Mouse (Mus musculus) CD4-positive, CD25-positive, alpha-beta regulatory T cell, adult 2 months (primary cell): ENCODE results near the gene Ccdc130.

Source experiments
- DNase-seq: peaks from one replicate; pipeline ENCODE4 v3.0.0-alpha.2; 2012; ENCODE audit warnings: low read depth, low spot score

Gene Ccdc130

DNA sequence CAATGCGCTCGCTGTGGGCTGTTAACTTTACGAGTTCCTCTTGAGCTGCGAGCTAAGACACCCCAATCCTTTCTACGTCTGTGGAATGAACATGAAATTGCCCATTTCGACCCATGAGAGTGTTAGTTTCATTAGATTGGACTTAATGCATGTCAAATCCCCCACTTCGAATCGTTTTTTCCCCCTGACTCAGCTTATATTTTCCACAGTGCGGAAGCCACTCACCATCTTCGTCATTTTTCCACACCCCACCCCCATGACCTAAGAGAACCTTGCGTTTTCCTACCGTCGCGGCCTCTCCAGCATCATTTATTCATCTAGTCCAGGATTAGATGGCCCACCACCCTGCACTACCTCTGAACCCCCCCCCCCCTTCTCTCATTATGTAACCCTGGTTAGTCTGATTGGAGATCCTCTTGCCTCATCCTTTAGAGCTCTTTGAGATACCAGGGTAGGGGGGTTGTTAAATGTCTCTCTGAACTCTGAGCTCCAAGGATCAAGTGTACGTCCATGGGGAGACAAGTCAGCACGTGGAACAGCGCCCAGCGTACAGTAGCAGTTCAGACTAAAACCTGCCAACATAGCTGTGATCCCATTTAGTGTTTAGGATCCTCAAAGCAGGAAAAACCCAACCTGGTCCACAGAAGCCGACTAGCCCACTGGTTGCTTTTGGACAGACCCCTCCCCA is 32.5 kb downstream of the Ccdc130 start:
- DNase-seq, result peak; percentile 68

DNA sequence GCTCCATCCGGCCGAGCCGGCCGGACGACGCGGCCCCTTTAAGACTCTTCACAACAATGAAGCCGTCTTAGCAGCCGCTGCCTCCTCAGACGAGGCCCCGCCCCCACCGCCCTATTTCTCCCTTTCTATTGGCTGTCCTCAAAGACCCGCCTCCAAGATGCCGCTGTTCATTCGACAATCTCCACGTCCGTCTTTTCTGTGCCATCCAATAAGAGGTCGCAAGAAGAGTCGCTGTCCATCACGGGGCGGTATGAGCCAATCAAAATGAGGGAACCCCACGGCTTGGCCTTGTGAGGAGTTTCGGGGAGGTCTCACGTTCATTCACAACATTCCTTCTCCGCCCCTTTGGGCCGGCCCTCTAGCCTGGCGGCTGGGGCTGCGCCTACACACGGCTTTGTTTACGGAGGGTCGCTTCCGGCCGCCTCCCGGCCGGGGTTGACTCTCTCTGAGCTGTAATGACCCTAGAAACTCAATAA is 33.1 kb downstream of the Ccdc130 start, which contains the start of gene Zswim4:
Gene Zswim4, minus strand, starts transcription at position 58 of the 476 bp plus-strand sequence.
- DNase-seq, result peak; percentile 98

DNA sequence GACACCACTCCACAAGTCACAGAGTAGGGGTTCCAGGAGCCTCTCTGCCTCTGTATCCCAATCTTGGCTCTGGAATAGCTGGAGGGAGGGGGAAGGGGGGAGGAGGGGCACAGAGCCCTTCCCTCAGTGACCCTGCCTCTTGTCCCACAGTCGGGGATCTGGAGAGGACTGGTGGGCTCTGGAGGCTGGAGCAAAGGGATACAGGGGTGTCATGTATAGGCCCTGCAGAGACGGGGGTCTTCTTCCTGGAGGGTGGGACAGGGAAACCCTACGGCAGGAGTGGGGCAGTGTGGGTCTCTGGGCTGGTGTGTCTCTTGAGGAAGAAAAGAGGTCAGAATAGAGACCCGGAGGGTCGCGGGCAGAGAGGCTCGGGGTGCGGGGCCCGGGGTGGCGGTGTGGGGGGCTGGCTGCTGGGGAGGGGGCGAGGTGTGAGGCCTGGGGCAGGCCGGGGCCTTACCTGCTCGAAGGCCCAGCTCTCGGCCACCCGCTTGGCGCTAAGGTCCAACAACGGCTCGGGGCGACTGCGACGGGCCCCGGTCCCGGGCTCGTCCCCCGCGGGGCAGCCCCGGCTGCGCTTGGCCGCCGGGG is 33.7 kb downstream of the Ccdc130 start:
- DNase-seq, result no peak

DNA sequence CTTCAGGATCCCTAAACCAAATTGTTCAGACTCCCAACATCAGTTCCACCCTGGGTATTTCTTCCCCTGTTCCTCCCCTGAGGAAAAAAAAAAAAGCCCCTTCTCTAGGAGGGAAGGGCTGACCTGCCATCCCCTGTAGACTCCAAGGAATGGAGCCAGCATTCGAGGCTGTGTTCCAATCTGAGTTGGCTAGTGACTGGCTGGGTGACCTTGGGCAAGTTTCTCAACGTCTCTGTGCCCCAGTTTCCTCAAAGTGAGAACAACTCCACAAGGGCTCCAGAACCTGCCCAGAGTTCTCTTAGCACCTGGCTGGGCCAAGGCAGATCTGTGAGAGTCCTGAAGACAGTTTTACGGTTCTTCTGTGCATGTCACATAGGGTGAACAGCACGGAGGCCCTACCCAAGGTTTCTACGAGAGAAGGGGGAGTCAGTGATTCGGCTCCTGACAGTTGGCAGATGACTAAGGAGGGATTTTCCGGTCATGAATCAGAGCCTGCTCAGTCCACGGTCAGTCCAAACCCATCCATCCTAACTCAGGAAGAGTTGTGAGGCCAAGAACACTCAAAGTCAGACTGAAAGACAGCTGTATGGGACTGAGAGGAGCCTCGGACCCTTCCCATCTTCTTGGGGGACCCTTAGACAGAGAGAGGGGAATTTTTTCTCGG is 34.3 kb downstream of the Ccdc130 start:
- peak; percentile 39 for DNase-seq

DNA sequence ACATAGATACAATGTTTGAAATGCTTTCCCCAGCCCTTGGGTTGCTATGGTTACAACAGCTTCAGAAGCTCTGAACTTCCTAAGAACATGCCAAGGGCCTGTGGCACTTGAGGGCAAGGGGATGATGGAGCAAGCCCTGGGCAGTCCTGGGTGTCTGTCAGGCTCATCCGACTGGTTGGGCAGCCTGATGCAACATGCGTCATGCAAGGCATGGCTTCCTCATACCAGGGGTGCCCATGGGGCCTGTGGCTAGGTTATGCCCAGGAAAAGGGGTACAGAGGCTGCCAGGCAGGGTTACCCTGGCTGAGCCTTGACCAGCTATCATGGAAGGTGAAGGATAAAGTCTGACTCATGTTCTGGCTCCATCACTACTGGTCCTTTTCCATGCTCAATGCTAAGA is 37.1 kb downstream of the Ccdc130 start:
- DNase-seq, result no peak

DNA sequence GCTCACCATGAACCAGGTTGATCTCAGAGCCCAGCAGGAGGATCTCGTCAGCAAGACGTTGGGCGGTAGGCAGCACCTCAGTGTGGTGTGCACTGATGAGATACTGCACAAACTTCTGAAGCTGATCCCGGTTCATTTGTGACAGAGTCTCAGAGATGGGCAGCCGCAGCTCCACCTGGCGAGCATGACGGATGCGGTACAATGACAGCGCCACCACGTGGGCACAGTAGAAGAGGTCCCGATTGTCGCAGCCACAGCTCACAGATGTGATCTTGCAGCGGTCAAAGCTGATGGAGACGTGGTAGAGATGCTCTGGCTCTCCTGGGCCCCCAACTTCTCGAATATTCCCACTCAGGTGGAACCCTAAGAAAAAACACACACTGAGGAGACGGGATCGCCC is 39.4 kb downstream of the Ccdc130 start:
- peak; percentile 54 for DNase-seq

DNA sequence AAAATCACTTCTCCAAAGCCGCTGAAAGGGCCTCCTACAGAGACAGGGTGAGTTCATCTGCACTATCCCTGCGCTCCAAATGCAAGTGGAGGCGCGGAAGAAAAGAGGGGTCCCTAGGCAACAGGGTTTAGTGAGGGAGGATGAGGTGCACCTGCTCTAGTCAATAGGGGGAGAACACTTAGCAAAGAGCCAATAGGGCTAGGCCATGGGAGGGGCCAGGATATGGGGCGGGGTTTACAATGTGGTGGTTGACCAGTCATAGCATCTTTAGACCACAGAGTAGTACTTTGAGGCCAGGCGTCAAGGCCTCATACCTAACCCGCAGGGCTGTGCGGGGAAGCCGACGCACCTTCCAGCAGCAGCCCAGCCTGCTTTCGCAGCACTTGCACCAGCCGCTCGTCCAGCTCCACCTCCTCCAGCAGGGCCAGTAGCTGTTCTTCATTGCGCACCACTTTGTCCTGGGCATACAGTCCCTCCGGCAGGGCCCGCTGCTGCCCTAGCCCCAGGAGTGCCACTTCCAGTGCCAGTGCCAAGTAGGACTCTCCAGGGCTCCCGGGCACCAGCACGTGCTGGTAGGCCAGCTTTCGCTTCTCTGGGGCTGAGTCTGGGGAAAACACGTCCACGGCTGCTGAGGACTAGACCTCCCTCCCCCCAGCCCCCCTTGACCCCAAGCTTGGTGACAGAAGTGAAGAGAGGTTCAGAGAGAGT is 46.7 kb downstream of the Ccdc130 start:
- no peak for DNase-seq

DNA sequence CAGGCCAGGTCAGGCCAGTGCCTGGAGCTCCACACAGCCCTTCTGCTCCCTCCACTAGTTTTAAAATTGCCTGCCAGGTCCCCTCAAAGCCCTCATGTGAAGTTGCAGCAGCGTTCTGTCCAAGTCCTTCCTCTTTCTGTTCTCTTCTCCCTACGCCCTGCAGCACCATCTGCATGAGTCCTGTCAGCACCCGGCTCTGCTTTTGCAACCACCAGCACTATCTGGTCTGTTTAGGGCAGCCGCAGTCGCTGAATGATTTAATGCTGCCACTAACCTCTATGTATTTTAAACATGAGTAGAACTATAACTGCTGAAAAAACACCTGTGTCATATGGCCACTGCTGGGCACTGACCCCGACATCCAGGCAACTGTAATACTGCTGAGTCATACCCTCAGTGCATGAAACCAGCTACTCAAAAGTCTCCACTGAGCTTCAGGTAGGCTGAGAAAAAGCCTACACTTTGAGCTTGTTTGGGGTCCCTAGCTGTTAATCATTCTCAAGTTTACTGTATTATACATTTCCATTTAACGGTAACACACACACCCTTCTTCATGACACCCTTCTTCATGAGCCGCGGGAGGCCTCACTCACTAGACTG is 47.5 kb downstream of the Ccdc130 start:
- no peak for DNase-seq

DNA sequence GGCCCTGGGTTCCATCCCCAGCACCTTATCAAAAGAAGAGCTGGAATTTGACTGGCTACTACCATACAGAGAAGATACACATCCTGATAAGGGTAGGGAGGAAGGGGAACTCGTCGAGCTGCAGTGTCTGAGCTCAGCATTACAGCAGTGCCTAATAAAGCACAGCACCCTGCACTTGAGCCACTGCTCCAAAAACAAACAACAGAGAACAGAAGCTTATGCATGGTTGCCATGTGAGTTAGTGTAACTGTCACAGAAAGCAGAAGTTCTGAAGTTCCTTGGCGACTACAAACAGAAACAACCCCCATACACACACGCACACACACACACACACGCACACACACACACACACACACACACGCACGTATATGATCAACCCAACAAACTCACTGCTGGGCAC is 50.1 kb downstream of the Ccdc130 start:
- no peak for DNase-seq

DNA sequence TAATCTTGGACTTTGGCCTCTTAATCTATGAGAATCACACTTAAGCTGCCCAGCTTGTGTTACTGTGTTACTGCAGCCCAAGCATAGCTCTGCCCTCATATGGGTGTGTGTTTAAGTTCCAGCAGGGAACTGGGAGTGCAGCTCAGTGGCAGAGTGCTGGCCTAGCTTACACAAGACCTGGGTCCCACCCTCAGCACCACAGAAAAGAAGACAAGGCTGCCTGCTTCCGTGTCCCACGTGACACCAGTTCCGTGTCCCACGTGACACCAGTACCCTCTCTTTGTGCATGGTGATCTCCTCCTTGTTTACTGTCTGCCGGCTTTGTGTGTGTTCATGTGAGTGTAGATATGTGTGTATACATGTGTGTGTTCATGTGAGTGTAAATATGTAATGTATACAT is 52.0 kb downstream of the Ccdc130 start:
- no peak for DNase-seq

DNA sequence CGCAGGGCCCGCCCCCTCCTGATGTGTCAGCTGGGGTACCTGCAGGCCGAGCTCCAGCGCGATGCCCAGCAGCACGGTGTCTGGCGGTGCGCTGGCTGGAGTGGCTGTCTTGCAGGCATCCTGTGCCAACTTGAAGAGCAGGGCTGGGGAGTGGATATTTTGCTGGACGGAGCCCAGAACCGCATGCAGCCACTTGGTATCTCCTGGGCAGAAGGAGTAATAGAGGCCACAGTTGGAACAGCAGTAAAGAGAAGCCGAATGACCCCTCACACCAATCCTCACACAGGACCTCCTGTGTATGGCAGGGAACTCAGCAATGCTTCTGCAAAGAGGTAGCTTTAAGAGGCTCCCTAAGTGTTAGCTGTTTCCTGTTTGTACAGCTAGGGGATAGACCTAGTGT is 53.0 kb downstream of the Ccdc130 start:
- no peak for DNase-seq

DNA sequence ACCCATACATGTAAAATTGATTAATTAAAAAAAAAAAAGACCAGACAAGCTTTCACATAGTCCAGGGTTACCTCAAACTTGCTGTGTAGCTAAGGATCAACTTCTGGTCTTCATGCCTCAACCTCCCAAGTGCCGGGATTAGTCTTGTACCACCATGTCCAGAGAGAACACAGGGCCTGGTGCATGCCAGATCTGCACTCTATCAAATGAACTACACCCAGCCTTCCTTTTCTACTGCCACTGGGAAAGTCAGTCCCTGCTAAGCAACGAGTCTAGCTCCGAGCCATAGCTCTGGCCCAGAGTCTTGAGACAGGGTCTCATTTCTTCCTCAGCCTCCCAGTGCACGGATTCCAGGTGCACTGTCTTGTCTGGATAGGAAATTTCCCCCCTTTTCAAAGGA is 56.9 kb downstream of the Ccdc130 start:
- no peak for DNase-seq

DNA sequence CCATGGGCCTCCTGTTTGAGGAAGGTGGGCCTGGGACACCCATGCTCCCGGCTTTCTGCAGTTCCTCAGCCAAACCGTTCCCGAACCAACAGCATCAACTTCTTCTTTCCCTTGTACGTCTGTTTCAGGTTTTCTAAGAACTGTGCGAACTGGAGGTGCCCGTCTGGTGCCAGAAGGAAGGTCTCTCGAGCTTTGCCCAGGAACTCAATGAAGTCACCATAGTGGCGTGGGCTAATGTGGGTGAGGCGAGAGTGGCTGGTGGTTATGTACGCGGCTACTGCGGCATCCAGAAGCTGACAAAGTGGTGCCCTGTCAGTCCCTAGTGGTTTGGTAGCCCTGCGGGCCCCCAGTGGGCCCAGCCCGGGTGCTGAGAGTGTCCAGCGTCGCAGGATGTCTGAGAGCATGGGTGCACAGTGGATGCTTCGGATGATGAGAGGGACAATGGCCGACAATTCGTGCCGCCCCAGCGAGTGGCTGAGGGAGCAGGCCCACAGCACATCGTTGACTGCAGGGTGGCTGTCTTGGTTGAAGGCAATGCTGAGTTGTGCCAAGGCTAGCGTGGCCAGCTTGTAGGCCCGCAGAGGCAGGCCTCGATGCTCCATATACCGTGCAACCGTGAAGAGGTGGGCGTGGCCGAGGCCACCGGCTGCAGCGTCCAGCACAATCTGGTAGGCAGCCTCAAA is 58.2 kb downstream of the Ccdc130 start:
- DNase-seq, result no peak

DNA sequence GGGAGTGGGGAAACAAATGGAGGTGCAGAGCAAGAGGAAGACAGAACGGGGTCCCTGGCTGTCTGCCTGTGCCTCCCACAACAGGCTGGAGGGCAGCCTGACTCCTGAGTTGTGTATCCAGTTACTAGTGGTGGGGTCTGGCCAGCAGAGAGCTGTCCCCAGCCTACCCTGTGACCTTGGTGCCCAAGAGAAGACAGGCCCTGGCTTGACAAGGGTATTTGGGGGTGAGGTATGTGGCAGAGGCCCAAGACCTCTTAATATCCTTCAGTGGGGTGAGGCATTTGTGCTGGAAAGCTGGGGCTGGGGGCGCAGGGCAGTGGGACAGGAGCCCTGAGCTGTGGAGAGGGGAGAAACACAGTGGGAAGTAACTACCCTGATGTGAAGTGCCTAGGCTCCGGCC is 59.0 kb downstream of the Ccdc130 start:
- DNase-seq, result no peak

DNA sequence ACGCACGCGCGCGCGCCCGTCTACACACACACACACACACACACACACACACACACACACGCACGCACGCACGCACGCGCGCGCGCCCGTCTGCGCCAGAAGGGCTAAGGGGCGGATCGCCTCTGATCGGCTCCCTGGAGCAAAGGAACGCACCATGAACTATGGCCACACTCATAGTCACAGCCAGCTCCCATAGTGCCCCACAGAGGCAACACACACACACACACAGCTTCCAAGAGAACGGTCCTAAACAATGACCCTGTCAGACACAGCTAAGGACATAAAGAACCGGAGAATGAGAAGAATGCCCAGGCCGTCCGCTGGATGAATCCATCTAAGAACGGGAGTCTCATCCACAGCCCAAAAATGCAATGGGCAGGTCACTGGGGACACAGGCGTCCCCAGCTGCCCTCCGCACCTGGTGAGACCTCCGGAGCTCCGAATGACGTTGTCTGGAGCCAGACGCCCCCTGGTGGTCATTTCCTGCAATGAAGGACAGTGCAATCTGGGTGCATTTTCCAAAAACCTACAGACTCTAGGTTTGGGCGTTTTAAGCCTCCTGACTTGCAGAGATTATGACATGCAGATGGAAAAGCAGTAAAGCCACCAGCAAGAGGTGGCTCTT is 59.9 kb downstream of the Ccdc130 start:
- DNase-seq, result peak; percentile 89

DNA sequence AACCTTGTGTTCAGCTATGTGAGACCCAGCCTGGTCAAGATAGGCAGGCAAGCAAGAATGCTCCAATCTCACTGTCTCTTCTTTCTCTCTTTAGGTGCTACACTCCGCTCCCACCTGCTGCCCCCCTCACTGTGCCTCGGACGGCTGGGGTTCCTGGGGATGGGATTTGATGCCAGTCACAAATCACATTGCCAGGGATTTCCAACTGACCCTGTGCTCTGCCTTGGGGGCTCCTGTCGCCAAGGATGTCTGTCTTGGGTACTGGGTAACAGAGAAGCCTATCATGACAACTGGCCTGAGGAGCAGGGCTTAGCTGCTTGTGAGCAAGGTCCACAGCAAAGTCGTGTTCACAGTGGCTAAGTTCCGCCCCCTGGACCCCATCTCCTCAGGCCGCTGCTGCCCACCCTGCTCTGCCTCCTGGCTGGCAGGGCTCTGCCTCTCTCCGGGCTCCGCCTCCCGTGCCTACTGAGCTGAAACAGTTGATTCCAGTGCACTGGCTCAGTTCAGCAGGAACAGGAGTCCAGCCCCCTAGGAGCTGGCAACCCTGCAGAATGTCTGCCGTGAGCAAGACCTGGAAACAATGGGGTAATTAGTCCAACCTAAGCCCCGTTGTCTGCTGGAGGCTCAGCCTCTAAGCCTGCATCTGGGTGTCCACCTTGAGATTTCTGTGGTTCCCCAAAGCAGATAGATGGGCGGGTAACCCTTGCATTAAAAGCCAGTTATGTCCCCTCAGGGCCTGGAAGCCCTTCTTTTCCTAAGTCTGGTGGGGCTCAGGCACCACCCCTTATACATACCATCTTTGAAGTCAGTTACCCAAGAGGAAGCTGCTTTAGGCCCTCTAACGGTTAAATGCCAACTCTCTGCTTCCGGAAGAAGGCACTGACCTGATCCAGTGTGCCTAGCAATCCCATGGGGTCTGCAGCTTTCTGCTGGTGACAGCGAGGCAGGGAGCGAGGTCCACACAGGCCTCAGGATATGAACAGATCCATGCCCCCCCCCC is 61.5 kb downstream of the Ccdc130 start:
- peak; percentile 38 for DNase-seq

DNA sequence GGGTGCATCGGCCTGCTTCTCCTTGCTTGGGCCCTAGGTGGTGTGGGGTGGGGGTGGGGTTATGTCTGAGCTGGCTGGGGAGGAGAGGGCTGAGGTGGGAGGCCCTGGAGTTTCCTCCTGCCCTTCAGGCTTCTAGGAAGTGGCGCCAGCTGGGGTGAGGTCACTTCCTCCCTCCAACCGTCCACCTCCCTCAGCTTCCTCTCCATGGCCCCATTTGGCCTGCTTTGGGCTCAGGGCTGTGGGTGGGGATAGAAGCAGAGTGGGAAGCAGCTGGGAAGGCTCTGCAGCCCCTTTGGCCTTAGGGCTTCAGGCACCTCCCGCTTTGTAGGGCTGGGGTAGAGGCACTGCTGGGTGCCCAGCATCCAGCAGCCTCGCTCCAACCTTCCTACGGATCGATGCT is 62.4 kb downstream of the Ccdc130 start:
- peak; percentile 47 for DNase-seq
